Mouse (Mus musculus) liver (tissue): ENCODE measurements around the gene Agmat.
A peak's percentile ranks its signal among the peaks of the same experiment; 100 is the strongest.

ENCODE experiments used
- DNase-seq: peaks from one replicate; pipeline ENCODE4 v3.0.0-alpha.2; 2020; ENCODE audit warnings: mixed read lengths

Agmat gene

GRCm38 (mm10) chr4:141746578-141747346 is at the start of gene Agmat:
Gene Agmat (plus strand): TSS chr4:141746672.
- no peak for DNase-seq

- no peak for DNase-seq
These were observed 41.8 kb upstream of the Agmat start for GRCm38 (mm10) chr4:141704625-141705024.

DNA sequence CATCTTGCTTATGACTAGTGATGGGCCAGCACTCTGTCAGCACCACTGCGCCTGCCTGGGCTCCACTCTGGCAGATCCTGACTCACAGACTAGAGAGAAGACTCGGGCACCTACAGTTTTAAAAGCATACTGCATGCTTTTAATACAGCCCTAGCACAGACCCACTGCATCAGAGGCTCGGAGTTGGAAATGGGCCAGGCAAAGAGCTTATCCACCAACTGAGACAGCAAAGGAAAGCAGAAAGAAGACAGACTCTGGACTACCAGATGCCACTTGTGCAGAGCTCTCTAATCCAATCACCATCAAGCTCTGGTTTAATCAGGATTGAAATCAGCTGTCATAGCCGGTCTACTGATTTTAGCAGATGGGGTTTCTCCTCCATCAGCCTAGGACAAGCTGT is 41.1 kb upstream of the Agmat start:
- no peak for DNase-seq

- DNase-seq, result no peak
These were observed 38.5 kb upstream of the Agmat start for GRCm38 (mm10) chr4:141708005-141708404.

- no peak for DNase-seq
These were observed 37.5 kb upstream of the Agmat start for GRCm38 (mm10) chr4:141708971-141709370.

DNA sequence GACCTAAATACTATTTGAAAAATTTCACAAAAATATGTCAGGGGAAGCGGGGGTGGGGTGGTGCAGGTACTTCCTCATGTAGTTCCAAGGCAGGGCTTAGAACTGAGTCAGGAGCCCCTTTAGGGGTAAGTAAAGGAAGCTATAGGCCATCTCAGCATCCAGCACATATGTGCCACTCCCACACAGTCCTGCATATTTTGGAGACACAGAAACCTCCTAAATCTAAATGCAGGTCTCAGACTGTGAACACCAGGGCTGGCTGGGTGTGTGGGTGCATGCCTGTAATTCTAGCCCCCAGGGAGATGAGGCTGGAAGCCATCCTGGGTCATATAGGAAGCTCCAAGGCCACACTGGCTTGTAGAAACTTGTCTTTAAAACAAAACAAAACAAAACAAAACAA is 35.2 kb upstream of the Agmat start:
- DNase-seq, result no peak

GRCm38 (mm10) chr4:141713598-141714142 is 32.8 kb upstream of the Agmat start:
- DNase-seq, result no peak

DNA sequence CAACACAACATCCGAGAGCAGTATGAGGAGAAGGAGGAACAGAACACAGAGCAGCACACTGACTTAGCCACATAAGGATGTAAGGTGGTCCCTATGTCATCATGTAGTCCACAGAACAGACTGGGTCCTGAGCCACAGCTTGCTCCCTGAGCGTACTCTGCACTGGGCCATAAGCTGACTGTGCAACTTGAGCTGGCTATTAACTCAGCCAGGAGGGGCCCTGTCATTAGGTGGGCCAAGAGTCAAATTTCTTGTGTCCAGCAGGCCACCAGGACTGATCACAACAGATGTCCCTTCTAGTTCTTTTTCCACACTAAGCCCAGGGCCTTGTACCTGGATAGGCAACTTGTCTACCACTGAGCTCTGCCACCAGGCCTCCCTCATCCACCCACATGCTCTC is 31.4 kb upstream of the Agmat start:
- DNase-seq, result no peak

GRCm38 (mm10) chr4:141717633-141718032 is 28.8 kb upstream of the Agmat start:
- DNase-seq, result no peak

GRCm38 (mm10) chr4:141719304-141719703 is 27.2 kb upstream of the Agmat start:
- DNase-seq, result no peak

DNA sequence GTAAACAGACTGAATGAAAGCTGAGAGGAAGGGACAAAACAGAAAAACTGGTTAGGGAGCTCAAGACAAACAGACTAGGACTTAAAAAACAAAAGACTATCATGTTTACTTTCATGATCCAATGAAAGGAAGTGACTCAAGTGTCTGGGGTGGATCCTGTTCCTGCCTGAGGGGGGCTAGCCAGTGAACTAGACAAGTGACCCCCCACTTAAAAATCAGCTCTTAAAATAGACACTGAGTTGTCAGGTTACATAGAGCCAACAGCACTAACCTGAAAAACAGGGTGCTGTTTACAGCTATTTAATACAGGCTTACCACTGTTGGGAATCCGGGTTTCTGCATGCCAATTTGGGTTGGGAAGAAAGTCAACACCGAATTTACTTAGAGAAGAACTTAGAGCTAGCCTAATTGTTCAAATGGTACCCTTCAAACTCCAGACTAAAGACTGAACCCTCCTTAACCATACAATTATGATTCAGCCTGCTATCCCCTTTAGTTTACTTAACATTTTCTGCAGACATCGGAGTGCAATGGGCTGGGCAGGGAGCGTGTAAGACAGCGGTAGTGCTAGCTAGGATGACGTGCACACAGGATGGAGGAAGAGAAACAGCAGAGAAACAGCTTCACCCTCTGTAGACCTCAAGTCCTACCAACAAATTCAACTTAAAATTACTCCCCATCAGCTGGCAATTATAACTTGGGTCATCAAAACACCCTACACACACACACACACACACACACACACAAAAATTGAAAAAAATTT is 25.5 kb upstream of the Agmat start:
- no peak for DNase-seq

DNA sequence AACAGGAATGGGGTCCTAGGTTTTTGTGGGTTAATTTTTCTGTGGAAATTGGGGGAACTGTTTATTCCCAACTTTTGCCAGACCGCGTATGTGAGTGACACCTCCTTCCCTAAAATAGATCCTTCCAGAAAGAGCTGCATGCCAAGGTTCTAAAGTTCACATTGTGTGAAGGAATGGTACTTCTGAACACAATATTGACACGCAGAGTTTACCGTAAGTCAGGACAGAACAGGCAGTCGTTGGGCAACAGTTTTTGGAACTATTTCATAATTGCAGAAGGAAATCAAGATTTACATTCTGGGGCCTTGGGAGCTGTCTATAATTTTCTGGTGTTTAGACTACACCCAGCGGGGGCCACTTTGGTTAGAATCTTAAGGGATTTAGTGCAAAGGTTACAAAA is 24.5 kb upstream of the Agmat start:
- no peak for DNase-seq

DNA sequence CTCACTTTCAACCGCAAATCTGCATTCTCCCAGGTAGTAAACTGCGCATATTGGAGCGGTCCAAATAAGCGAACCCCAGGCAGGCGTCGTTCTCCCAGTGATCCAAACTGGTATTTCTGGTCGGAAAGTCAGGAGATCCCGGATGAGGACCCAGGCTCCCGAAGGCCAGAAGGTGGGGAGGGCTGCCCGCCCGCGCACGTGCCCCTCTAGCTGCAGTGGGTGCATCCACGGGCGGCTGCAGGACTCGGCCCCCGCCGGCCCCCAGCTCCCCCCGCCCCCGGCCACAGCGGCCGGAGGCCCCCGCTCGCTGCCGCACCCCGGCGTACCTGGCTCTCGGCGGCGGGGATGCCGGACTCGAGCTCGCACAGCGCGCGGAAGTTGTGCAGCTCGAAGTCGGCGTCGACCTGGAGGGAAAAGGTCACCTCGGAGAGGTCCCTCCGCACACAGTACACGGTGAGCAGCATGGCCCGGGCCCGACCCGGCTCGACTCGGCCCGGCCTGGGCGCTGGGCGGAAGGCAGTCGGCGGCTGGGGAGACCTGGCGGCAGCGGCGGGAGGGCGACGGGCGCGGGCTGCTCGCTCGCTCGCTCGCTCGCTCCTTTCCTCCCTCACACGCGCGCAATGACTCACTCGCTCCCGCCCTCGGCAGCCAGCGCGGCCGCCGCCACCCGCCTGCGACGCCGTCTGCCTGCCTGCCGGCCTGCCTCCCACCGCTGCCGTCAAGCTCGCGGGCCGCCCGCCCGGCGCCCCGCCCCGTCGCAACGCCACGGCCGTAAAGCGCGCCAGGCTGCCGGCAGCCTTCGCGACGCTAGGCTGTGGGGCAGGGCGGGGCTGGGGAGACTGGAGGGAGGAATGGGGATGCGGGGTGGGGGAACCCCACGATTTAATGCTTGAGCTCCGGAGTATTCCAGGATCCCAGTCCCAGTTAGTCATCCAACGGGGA is 23.5 kb upstream of the Agmat start, which contains the start of gene Ddi2:
TSS of gene Ddi2 (minus strand) at position 689 of the 942 bp plus-strand sequence.
- DNase-seq, result peak; percentile 95

DNA sequence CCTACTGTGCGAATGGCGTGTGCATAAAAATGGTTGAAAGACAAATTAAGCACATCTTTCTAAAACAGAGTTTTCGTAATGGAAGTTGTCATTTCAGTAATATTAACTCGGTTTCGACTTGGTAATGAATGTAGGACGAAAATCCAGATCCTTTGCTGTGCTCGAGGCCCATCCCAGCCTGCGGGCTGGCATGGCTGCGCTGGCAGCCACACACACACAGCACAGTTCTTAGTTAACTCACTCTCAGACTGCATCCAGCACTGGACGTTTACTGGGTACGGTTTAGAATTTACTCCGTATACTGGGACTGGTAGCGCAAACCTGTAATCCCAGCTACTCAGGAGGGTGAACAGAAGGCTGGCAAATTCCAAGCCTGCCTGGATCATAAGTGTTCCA is 22.8 kb upstream of the Agmat start:
- DNase-seq, result no peak

GRCm38 (mm10) chr4:141724594-141724993 is 21.9 kb upstream of the Agmat start:
- no peak for DNase-seq

- no peak for DNase-seq
These were observed 21.2 kb upstream of the Agmat start for GRCm38 (mm10) chr4:141725277-141725676.

DNA sequence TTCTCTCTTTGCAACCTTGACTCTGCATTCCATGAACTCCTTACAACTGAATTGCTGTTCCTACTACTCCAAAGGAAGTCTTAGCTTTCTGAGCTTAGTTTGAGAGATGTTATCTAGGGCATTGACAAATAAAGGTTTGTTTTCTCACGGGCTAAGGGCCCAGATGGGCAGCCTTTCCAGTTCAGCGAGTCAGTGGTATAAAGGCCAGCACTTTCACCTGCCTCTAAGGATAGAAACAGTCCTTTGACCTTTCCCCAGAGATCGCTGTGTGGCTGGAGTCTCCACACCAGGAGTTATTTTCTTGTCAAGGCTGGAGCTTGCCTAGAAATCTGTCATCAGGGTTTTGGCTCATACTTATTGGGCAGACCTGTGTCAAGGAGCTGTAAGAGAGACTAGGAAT is 20.7 kb upstream of the Agmat start:
- DNase-seq, result no peak

DNA sequence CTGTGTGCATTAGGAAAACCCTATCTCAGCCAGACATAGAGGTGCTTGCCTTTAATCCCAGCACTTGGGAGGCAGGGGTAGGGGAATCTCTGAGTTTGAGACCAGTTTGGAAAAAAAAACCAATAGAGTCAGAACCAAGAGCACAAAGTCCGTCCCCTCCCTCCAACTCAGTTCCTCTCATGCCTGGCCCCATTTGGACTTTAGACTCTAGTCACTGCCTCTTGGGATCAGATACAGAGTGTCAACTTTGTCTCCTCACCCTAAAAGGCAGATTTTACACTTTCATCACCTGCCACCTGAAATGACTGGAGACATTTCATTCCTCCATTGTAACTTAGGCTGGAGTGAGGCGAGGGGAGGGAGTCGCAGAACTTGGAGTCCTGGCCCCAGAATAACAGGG is 17.2 kb upstream of the Agmat start:
- no peak for DNase-seq

- DNase-seq, result no peak
These were observed 16.1 kb upstream of the Agmat start for GRCm38 (mm10) chr4:141730401-141730800.

- DNase-seq, result no peak
These were observed 14.7 kb upstream of the Agmat start for GRCm38 (mm10) chr4:141731766-141732165.

- DNase-seq, result peak; percentile 94
These were observed 11.8 kb upstream of the Agmat start for GRCm38 (mm10) chr4:141734446-141735205.

- no peak for DNase-seq
These were observed 11.3 kb upstream of the Agmat start for GRCm38 (mm10) chr4:141735206-141735560.
